Mouse (Mus musculus) hindbrain, embryonic 15.5 days (tissue): ENCODE measurements around the gene Tmem86b. TPM values are rescaled to one million over a fixed set of nuclear protein-coding genes. Genes with fewer than 3 reads are reported as not detected.

Source experiments
- ATAC-seq: fragments of 200-750 bp; cut with Nextera tagmentation; 2 replicates; pipeline ENCODE4 v1.8.0; 2017; ENCODE audit warnings: low read depth, moderate number of reproducible peaks, moderate TSS enrichment; ENCODE audit not compliant: low FRiP score
- H3K27ac ChIP-seq: fragments of 300-500 bp; sonication (generic); replicated peaks from 2 replicates; pipeline ENCODE4 v1.5.1; 2015; ENCODE audit warnings: mild to moderate bottlenecking, inconsistent platforms
- H3K27me3 ChIP-seq: fragments of 300-500 bp; sonication (generic); 2 replicates; pipeline ENCODE4 v1.6.1; 2015; ENCODE audit warnings: control low read depth, inconsistent platforms
- H3K36me3 ChIP-seq: fragments of 300-500 bp; sonication (generic); 2 replicates; pipeline ENCODE4 v1.6.1; 2015; ENCODE audit warnings: control low read depth, inconsistent platforms
- H3K4me1 ChIP-seq: fragments of 300-500 bp; sonication (generic); replicated peaks from 2 replicates; pipeline ENCODE4 v1.6.1; 2015; ENCODE audit warnings: control low read depth, inconsistent platforms
- H3K4me2 ChIP-seq: fragments of 300-500 bp; sonication (generic); 2 replicates; pipeline ENCODE4 v1.6.1; 2015; ENCODE audit warnings: moderate library complexity, mild to moderate bottlenecking, inconsistent platforms
- H3K4me3 ChIP-seq: fragments of 300-500 bp; sonication (generic); 2 replicates; pipeline ENCODE4 v1.5.1; 2015; ENCODE audit warnings: mild to moderate bottlenecking, inconsistent platforms
- H3K9ac ChIP-seq: fragments of 300-500 bp; sonication (generic); 2 replicates; pipeline ENCODE4 v1.6.1; 2015; ENCODE audit warnings: inconsistent platforms
- H3K9me3 ChIP-seq: fragments of 300-500 bp; sonication (generic); 2 replicates; pipeline ENCODE4 v1.6.1; 2016; ENCODE audit warnings: control low read depth, inconsistent platforms
- WGBS: fragments of 180-500 bp; shearing (Covaris S2); methylation state at CpG from one replicate; pipeline ENCODE4 v1.1.7; 2015; 5-methylcytosine and 5-hydroxymethylcytosine counted together
- polyA plus RNA-seq: library from polyadenylated mRNA; unstranded; fragments of >200 nt; fragmentation: Nextera tagmentation; extraction: Ambion mirVana; gene quantifications from 2 replicates; pipeline ENCODE4 v1.2.1, GENCODE M21; 2015

The Tmem86b gene
- polyA plus RNA-seq, 1 experiment from 2014 or later = 2.3 TPM

- Histone ChIP-seq H3K4me2 (peak overlapping the region; percentile 75), H3K9ac (peak overlapping the region; percentile 98), H3K4me1 (peaks cover 59% of the 10 kb centered on the region), H3K9me3 (no peaks in the 10 kb centered on the region), H3K4me3 (peak overlapping the region; percentile 90), H3K36me3 (peaks cover 10% of the 10 kb centered on the region; the same call in 1 of the 2 replicates), H3K27ac (peak overlapping the region; percentile 98), H3K27me3 (no peaks in the 10 kb centered on the region)
- under 1% methylated on average over 68 of the region's 78 CpGs for WGBS
- peak; percentile 77 for ATAC-seq
These were observed 27.1 kb upstream of the Tmem86b start for GRCm38 (mm10) chr7:4658128-4658907.

GRCm38 (mm10) chr7:4657521-4658127, 26.4 kb upstream of the Tmem86b start:
- Histone ChIP-seq H3K4me2 (peak overlapping the region; percentile 75), H3K27me3 (no peaks in the 10 kb centered on the region), H3K36me3 (peaks cover 11% of the 10 kb centered on the region; the same call in 1 of the 2 replicates), H3K9ac (peak overlapping the region; percentile 98), H3K27ac (peak overlapping the region; percentile 98; the same call in 1 of the 2 replicates), H3K4me3 (peak overlapping the region; percentile 90), H3K4me1 (peaks cover 61% of the 10 kb centered on the region), H3K9me3 (no peaks in the 10 kb centered on the region)
- ATAC-seq = no peak
- 53% methylated on average over 9 of the region's 9 CpGs for WGBS

GRCm38 (mm10) chr7:4656818-4657217, 25.6 kb upstream of the Tmem86b start:
- H3K4me1 ChIP-seq = peaks cover 64% of the 10 kb centered on the region
- H3K4me3 ChIP-seq = peak overlapping the region; percentile 90; the same call in 1 of the 2 replicates
- H3K9ac ChIP-seq = peak overlapping the region; percentile 98
- no peak for ATAC-seq
- peaks cover 8% of the 10 kb centered on the region; the same call in 1 of the 2 replicates for H3K36me3 ChIP-seq
- no peaks in the 10 kb centered on the region for H3K27me3 ChIP-seq
- peak overlapping the region; percentile 75 for H3K4me2 ChIP-seq
- 55% methylated on average over 1 of the region's 1 CpGs for WGBS
- no peaks in the 10 kb centered on the region for H3K9me3 ChIP-seq
- no peak overlapping the region for H3K27ac ChIP-seq

- WGBS = 57% methylated on average over 1 of the region's 1 CpGs
- Histone ChIP-seq H3K27ac (no peak overlapping the region), H3K27me3 (no peaks in the 10 kb centered on the region), H3K9ac (no peak overlapping the region), H3K9me3 (no peaks in the 10 kb centered on the region), H3K4me2 (0 out of 2 replicates have a peak overlapping the region, but pooled peaks have one; percentile 4), H3K4me3 (no peak overlapping the region), H3K4me1 (peaks cover 70% of the 10 kb centered on the region), H3K36me3 (0 out of 2 replicates have a peak, but pooled peaks cover 5% of the 10 kb centered on the region)
- no peak for ATAC-seq
These were observed 24.7 kb upstream of the Tmem86b start for GRCm38 (mm10) chr7:4655916-4656315.

GRCm38 (mm10) chr7:4655393-4655792, 24.2 kb upstream of the Tmem86b start:
- H3K36me3 ChIP-seq = 0 out of 2 replicates have a peak, but pooled peaks cover 5% of the 10 kb centered on the region
- no peak overlapping the region for H3K9ac ChIP-seq
- no peak overlapping the region for H3K4me2 ChIP-seq
- H3K27me3 ChIP-seq = no peaks in the 10 kb centered on the region
- H3K9me3 ChIP-seq = no peaks in the 10 kb centered on the region
- peaks cover 65% of the 10 kb centered on the region for H3K4me1 ChIP-seq
- no peak overlapping the region for H3K27ac ChIP-seq
- 92% methylated on average over 4 of the region's 4 CpGs for WGBS
- no peak for ATAC-seq
- no peak overlapping the region for H3K4me3 ChIP-seq

GRCm38 (mm10) chr7:4654221-4654620, 23.0 kb upstream of the Tmem86b start:
- H3K36me3 ChIP-seq = 0 out of 2 replicates have a peak, but pooled peaks cover 5% of the 10 kb centered on the region
- no peak overlapping the region for H3K9ac ChIP-seq
- H3K4me2 ChIP-seq = no peak overlapping the region
- 89% methylated on average over 2 of the region's 2 CpGs for WGBS
- no peak overlapping the region for H3K4me3 ChIP-seq
- H3K27me3 ChIP-seq = no peaks in the 10 kb centered on the region
- no peak for ATAC-seq
- H3K4me1 ChIP-seq = peaks cover 54% of the 10 kb centered on the region
- H3K27ac ChIP-seq = no peak overlapping the region
- H3K9me3 ChIP-seq = no peaks in the 10 kb centered on the region

GRCm38 (mm10) chr7:4653780-4654179, 22.6 kb upstream of the Tmem86b start:
- Histone ChIP-seq H3K4me1 (peaks cover 54% of the 10 kb centered on the region), H3K4me3 (no peak overlapping the region), H3K9ac (no peak overlapping the region), H3K27me3 (no peaks in the 10 kb centered on the region), H3K36me3 (0 out of 2 replicates have a peak, but pooled peaks cover 5% of the 10 kb centered on the region), H3K9me3 (no peaks in the 10 kb centered on the region), H3K27ac (no peak overlapping the region), H3K4me2 (no peak overlapping the region)
- ATAC-seq = no peak
- WGBS = 94% methylated on average over 7 of the region's 7 CpGs

GRCm38 (mm10) chr7:4653351-4653750, 22.1 kb upstream of the Tmem86b start:
- H3K9ac ChIP-seq = no peak overlapping the region
- H3K36me3 ChIP-seq = 0 out of 2 replicates have a peak, but pooled peaks cover 5% of the 10 kb centered on the region
- no peaks in the 10 kb centered on the region for H3K27me3 ChIP-seq
- no peak overlapping the region for H3K4me3 ChIP-seq
- H3K4me1 ChIP-seq = peaks cover 54% of the 10 kb centered on the region
- no peak for ATAC-seq
- no peaks in the 10 kb centered on the region for H3K9me3 ChIP-seq
- no peak overlapping the region for H3K27ac ChIP-seq
- WGBS = 89% methylated on average over 5 of the region's 5 CpGs
- no peak overlapping the region for H3K4me2 ChIP-seq

- Histone ChIP-seq H3K4me1 (peaks cover 51% of the 10 kb centered on the region), H3K4me3 (no peak overlapping the region), H3K27ac (no peak overlapping the region), H3K36me3 (0 out of 2 replicates have a peak, but pooled peaks cover 5% of the 10 kb centered on the region), H3K9ac (no peak overlapping the region), H3K4me2 (no peak overlapping the region), H3K27me3 (no peaks in the 10 kb centered on the region), H3K9me3 (no peaks in the 10 kb centered on the region)
- no peak for ATAC-seq
- WGBS = 96% methylated on average over 5 of the region's 5 CpGs
These were observed 21.5 kb upstream of the Tmem86b start for GRCm38 (mm10) chr7:4652726-4653125.

GRCm38 (mm10) chr7:4651581-4651980, 20.4 kb upstream of the Tmem86b start:
- Histone ChIP-seq H3K9me3 (no peaks in the 10 kb centered on the region), H3K9ac (no peak overlapping the region), H3K4me3 (no peak overlapping the region), H3K4me2 (no peak overlapping the region), H3K36me3 (0 out of 2 replicates have a peak, but pooled peaks cover 5% of the 10 kb centered on the region), H3K27ac (no peak overlapping the region), H3K4me1 (peaks cover 39% of the 10 kb centered on the region), H3K27me3 (no peaks in the 10 kb centered on the region)
- no peak for ATAC-seq
- 82% methylated on average over 8 of the region's 8 CpGs for WGBS

- no peaks in the 10 kb centered on the region for H3K27me3 ChIP-seq
- H3K4me3 ChIP-seq = no peak overlapping the region
- H3K9ac ChIP-seq = no peak overlapping the region
- H3K9me3 ChIP-seq = no peaks in the 10 kb centered on the region
- 92% methylated on average over 2 of the region's 2 CpGs for WGBS
- H3K27ac ChIP-seq = no peak overlapping the region
- no peak for ATAC-seq
- peaks cover 22% of the 10 kb centered on the region for H3K36me3 ChIP-seq
- no peak overlapping the region for H3K4me2 ChIP-seq
- peaks cover 12% of the 10 kb centered on the region for H3K4me1 ChIP-seq
These were observed 16.8 kb upstream of the Tmem86b start for GRCm38 (mm10) chr7:4647992-4648391.

GRCm38 (mm10) chr7:4647291-4647690, 16.1 kb upstream of the Tmem86b start:
- H3K4me2 ChIP-seq = no peak overlapping the region
- H3K4me1 ChIP-seq = peaks cover 8% of the 10 kb centered on the region
- no peak overlapping the region for H3K27ac ChIP-seq
- no peaks in the 10 kb centered on the region for H3K27me3 ChIP-seq
- H3K9ac ChIP-seq = no peak overlapping the region
- ATAC-seq = no peak
- WGBS = 79% methylated on average over 6 of the region's 6 CpGs
- H3K4me3 ChIP-seq = no peak overlapping the region
- peaks cover 23% of the 10 kb centered on the region for H3K36me3 ChIP-seq
- no peaks in the 10 kb centered on the region for H3K9me3 ChIP-seq
